15 mouse cellular contexts compared by ENCODE assay signal in genomic region chr10:60369405-60369804, GRCm38 (mm10). TPM values are rescaled to one million over a fixed set of nuclear protein-coding genes. Genes with fewer than 3 reads are reported as not detected.
"Had no signal": no experiment of that assay in that cellular context is flagged by ENCODE, and none has a peak within 500 bp of the region (broad histone marks: within the 10 kb centered on the region; RNA-seq: fewer than 3 reads in every experiment).

No protein-coding gene starts in this region.

- H3K27me3 ChIP-seq: intestine, embryonic 15.5 days; kidney, embryonic 15.5 days; limb, embryonic 15.5 days; liver, embryonic 13.5 days; midbrain, embryonic 12.5 days; neural tube, embryonic 15.5 days had no signal

- H3K9me3 ChIP-seq: intestine, embryonic 15.5 days; kidney, embryonic 15.5 days; limb, embryonic 15.5 days; liver, embryonic 13.5 days; midbrain, embryonic 12.5 days; neural tube, embryonic 15.5 days had no signal

- H3K27ac ChIP-seq: intestine, embryonic 15.5 days; kidney, embryonic 15.5 days; left cerebral cortex, adult 2 months; limb, embryonic 15.5 days; liver, embryonic 13.5 days; midbrain, embryonic 12.5 days; neural tube, embryonic 15.5 days; stomach, postnatal 0 days had no signal

- H3K4me1 ChIP-seq: midbrain, embryonic 12.5 days had no signal

- DNase-seq: kidney, adult 2 months; kidney, postnatal 25 days; liver, embryonic 13.5 days; lung, adult 18-20 months; retina, postnatal 1 day; thymus, postnatal 14 days had no signal

- ATAC-seq: intestine, embryonic 15.5 days had no signal

- H3K9ac ChIP-seq: intestine, embryonic 15.5 days; kidney, embryonic 15.5 days; limb, embryonic 15.5 days; liver, embryonic 13.5 days; midbrain, embryonic 12.5 days; neural tube, embryonic 15.5 days had no signal

- H3K36me3 ChIP-seq: intestine, embryonic 15.5 days; kidney, embryonic 15.5 days; limb, embryonic 15.5 days; liver, embryonic 13.5 days; midbrain, embryonic 12.5 days; neural tube, embryonic 15.5 days had no signal

- H3K4me2 ChIP-seq: intestine, embryonic 15.5 days; kidney, embryonic 15.5 days; limb, embryonic 15.5 days; liver, embryonic 13.5 days; midbrain, embryonic 12.5 days; neural tube, embryonic 15.5 days had no signal

- H3K4me3 ChIP-seq: intestine, embryonic 15.5 days; kidney, embryonic 15.5 days; left cerebral cortex, adult 2 months; limb, embryonic 15.5 days; liver, embryonic 13.5 days; midbrain, embryonic 12.5 days; myocyte; neural tube, embryonic 15.5 days had no signal

RNA-seq across cellular contexts. Expression of gene Gm17455, which starts 30.1 kb away (rescaled TPM):
- total RNA-seq: left cerebral cortex, adult 2 months; megakaryocyte-erythroid progenitor cell, adult 5-6 weeks had no signal
- polyA plus RNA-seq: kidney, adult 2 months; liver, embryonic 13.5 days had no signal
